Mouse (Mus musculus): ENCODE measurements at regions not wholly inside any gene's neighbourhood (a gene's known extent, or its start where the extent isn't known, plus 50 kb on each side); places are given as distances from the start of the nearest gene placed in this dataset.

DNA sequence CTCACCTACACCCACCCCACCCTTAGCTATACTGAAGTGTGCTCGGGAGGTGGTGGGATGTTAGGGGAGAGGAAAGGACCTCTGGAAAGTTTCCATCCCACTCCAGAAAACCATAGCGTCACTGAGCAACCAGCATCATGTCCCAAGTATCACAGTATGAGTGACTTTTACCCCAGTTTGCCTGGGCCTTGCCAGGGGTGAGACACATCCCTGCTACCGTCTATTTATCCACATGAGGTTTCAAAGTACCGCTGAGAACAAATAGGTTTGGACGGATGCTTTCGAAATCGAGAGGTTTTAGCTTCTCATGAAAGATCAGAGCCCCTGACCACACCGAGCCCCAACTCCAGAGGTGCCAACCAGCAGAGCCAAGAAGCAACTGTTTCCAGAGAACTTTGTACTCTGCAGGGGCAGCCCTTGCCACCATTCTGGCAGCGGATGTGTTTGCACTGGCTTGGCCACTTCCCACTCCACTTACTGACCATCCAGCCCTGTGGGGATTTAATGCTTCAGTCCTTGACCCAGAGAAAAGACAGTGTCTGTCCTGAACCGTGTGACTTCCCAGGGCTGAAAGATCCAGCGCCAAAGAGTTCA lies 107.3 kb upstream of the Nectin1 start:
- TF ChIP-seq CTCF (IDR thresholded peaks at IDR 0.05; ENCODE audit: borderline replicate concordance, insufficient read depth, low read depth, low read length) (no peak), POLR2A (IDR thresholded peaks at IDR 0.05; ENCODE audit: borderline replicate concordance, insufficient read depth, low read length) (no peak)

All from cerebellum, adult 2 months (tissue).